Mouse (Mus musculus) testis, adult 2 months (tissue): ENCODE data around the gene Prpf40a. TPM values are rescaled to one million over a fixed set of nuclear protein-coding genes. Genes with fewer than 3 reads are reported as not detected.

ENCODE experiments used
- H3K27ac ChIP-seq: fragments of 200-500 bp; 2 replicates; pipeline ENCODE4 v1.5.1; 2012; ENCODE audit warnings: low read depth, low read length; ENCODE audit not compliant: control insufficient read depth, insufficient read depth
- H3K27me3 ChIP-seq: fragments of 200-500 bp; 2 replicates; pipeline ENCODE4 v1.6.1; 2012; ENCODE audit warnings: mild to moderate bottlenecking, low read length, moderate library complexity; ENCODE audit not compliant: control insufficient read depth, insufficient read depth
- H3K36me3 ChIP-seq: fragments of 200-500 bp; 2 replicates; pipeline ENCODE4 v1.6.1; 2012; ENCODE audit warnings: mild to moderate bottlenecking, low read length; ENCODE audit not compliant: control insufficient read depth, insufficient read depth
- H3K4me1 ChIP-seq: fragments of 200-500 bp; 2 replicates; pipeline ENCODE4 v1.6.1; 2012; ENCODE audit warnings: low read length; ENCODE audit not compliant: control insufficient read depth, insufficient read depth
- H3K4me3 ChIP-seq: fragments of 200-500 bp; 2 replicates; pipeline ENCODE4 v1.5.1; 2012; ENCODE audit warnings: low read depth, mild to moderate bottlenecking, low read length, moderate library complexity, mixed read lengths; ENCODE audit not compliant: control insufficient read depth
- CTCF ChIP-seq: fragments of 200-500 bp; IDR thresholded peaks from 2 replicates; pipeline ENCODE4 v1.5.1; 2012; ENCODE audit warnings: low read depth, mild to moderate bottlenecking, inconsistent platforms, low read length, moderate library complexity; ENCODE audit not compliant: control insufficient read depth, insufficient read depth, insufficient replicate concordance
- POLR2A ChIP-seq: fragments of 200-500 bp; IDR thresholded peaks from 2 replicates; pipeline ENCODE4 v1.6.1; 2012; ENCODE audit warnings: low read depth, mild to moderate bottlenecking, inconsistent platforms, low read length, moderate library complexity; ENCODE audit not compliant: control insufficient read depth
- polyA plus RNA-seq: library from polyadenylated mRNA; depleted of rRNA; stranded (reverse); fragments of >200 nt; gene quantifications from 2 replicates; pipeline ENCODE4 v1.2.3, GENCODE M21; 2012; rRNA removed

The Prpf40a gene
- polyA plus RNA-seq, 1 experiment = 28.2 TPM

DNA sequence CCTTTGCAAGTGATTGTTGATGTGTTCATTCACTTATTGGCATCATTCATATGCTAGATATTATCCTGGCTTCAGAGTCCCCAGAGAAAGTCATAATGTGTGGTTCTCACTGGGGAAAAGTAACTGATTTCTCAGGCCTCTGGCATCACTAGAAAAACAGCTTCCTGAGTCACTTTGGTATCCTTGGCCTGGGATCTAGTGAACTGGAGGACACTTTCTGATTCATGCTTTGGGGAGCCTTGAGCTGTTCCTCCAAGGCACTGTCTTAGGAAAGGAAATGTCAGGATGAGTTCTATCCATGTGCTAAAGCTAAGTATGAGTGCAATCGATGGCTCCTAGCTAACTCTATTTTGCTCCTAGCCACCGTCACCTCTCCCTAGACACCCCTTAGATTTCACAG lies 88.2 kb downstream of the Prpf40a start:
- no peaks in the 10 kb centered on the region for H3K36me3 ChIP-seq
- H3K27me3 ChIP-seq = no peaks in the 10 kb centered on the region
- no peak for TF ChIP-seq CTCF
- no peak for TF ChIP-seq POLR2A
- H3K27ac ChIP-seq = no peak overlapping the region
- H3K4me1 ChIP-seq = no peaks in the 10 kb centered on the region
- H3K4me3 ChIP-seq = no peak overlapping the region

DNA sequence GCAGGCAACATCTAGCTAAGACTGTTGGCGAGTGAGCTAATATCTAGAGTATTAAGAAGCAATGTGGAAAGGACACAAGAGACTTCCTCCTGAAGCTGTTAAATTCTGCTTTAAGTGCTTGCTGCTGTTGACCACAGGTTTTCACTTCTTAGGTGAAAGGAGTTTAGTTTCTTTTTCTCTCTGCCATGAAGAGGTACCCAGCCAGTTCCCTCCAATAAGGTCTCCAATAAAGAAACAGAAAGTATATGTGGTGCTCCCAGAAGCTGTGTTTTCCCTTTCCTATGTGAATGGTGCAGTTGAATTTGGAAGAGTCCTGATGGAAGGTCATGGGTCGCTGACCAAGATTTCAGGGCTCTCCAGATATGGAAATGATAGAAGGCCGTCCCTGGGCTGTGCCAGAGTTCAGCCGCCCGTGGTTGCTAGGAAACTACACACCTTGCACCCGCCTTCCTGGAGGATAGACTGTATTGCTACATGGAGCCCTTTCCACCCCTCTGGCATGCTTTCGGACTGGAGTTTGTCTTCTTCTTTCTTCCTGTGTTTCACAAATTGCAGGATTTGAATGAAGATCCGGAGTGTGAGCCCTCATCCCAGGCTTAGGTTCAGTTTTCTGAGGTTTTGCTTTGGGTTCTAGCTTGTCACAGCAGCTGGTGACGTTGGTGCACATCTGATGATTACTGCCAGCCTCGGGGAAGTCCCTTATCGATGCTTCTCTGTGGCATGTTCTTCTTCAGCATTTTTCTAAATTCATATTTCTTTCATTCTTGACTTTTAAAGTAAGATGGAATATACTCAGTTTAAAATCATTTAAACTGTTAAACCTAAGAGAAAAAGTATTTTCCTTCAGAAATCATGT lies 89.0 kb downstream of the Prpf40a start:
- Histone ChIP-seq H3K27ac (no peak overlapping the region), H3K4me3 (no peak overlapping the region), H3K4me1 (no peaks in the 10 kb centered on the region), H3K36me3 (no peaks in the 10 kb centered on the region), H3K27me3 (no peaks in the 10 kb centered on the region)
- no peak for TF ChIP-seq CTCF
- TF ChIP-seq POLR2A = no peak

DNA sequence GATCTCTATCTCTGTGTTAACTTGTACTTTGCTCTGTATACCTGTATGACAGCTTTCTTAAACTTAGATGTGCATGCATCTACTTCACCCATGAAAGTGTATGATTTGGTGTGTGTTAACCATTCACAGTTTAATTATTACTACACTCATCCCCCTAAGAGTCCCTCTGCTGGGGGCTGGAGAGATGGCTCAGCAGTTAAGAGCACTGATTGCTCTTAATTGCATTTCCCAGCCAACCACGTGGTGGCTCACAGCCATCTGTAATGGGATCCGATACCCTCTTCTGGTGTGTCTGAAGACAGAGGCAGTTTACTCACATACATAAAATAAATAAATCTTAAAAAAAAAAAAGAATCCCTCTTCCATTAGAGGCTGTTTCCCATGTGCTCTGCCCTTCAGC lies 91.0 kb downstream of the Prpf40a start:
- no peaks in the 10 kb centered on the region for H3K36me3 ChIP-seq
- H3K27me3 ChIP-seq = no peaks in the 10 kb centered on the region
- TF ChIP-seq CTCF (no peak), POLR2A (no peak)
- H3K4me1 ChIP-seq = no peaks in the 10 kb centered on the region
- H3K27ac ChIP-seq = no peak overlapping the region
- H3K4me3 ChIP-seq = no peak overlapping the region

DNA sequence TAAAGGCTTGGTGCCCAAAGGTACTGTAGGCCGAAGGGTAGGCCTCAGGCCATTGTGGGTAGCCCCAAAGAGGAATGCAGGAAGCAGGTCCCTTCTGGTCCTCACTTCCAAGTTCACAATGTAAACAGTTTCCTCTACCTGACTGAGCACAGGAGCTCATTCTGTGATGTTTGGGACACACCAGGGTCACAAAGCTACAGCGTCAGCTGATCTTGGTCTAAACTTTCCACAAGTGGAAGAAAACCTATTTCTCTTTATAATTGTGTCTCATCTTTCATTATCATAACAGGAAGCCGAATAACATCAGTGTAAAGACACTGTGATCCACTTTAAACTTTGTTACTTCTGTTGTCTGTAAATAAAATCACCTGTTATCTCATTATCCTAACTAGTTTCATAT lies 95.6 kb downstream of the Prpf40a start:
- H3K36me3 ChIP-seq = no peaks in the 10 kb centered on the region
- H3K4me3 ChIP-seq = no peak overlapping the region
- no peaks in the 10 kb centered on the region for H3K4me1 ChIP-seq
- no peak overlapping the region for H3K27ac ChIP-seq
- H3K27me3 ChIP-seq = no peaks in the 10 kb centered on the region
- TF ChIP-seq POLR2A = no peak
- TF ChIP-seq CTCF = no peak

DNA sequence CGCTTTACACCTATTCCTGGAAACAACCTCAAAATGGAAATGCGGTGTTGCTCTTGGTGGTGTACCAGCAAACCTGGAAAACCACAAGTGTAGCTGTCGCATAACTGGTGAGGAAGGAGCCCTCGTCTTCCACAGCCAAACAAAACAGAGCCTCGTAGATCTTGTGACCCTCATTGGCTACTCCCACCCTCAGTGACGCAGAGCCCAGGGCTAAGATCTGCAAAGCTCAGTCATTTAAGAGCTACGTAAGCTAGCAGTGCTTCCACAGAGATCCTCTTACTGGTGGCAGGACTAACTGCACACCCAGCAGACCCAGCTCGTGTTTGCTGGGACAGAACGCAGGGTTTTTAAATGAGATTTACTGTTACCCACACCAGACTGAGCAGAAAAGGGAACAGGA lies 96.1 kb downstream of the Prpf40a start:
- TF ChIP-seq POLR2A = no peak
- no peak for TF ChIP-seq CTCF
- Histone ChIP-seq H3K4me3 (no peak overlapping the region), H3K4me1 (no peaks in the 10 kb centered on the region), H3K27me3 (no peaks in the 10 kb centered on the region), H3K36me3 (no peaks in the 10 kb centered on the region), H3K27ac (no peak overlapping the region)

DNA sequence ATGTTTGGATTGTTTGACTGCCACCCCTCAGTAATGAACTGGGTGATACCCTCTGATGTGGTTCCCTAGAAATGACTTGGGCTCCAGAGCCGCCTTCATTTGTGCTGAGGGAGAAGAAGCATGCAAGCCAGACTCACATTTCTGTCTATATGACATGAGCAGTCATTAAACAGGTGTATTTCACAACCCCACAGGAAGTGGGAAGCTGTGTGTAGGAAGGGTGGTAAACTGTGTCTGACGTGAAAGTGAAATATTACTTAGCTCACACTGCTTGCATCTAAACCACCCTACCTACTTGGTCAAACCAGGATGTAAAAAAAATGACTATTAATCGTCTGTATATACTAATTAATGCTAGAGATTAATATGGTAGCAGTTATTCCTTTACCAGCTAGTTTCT lies 102.3 kb downstream of the Prpf40a start:
- Histone ChIP-seq H3K27me3 (no peaks in the 10 kb centered on the region), H3K27ac (no peak overlapping the region), H3K4me3 (no peak overlapping the region), H3K36me3 (no peaks in the 10 kb centered on the region), H3K4me1 (no peaks in the 10 kb centered on the region)
- TF ChIP-seq POLR2A = no peak
- TF ChIP-seq CTCF = no peak

DNA sequence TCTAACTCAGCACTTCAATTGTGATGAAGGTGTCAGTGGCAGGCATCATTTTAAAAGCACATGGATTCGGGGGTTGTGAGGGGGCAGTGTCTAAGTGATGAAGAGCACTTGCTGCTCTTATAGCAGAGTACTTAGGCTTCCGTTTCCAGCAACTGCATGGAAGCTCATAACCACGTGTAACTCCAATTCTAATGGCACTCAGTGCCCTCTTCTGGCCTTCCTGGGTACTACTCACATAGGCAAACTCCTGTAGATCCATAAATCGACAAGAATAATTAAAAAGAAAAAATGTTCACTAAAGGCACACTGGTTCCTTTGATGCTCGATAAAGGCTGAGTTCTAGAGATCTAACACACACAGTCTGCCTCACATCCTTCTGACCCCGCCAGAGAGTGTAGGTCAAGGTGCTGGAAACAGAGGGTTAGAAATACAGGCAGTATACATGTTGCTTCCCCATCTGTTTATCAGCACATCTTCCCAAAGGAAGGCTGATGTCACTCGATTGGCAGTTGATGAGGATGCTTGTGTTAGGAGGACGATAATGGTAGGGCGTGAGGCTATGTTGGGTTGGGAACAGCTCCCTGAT lies 105.4 kb downstream of the Prpf40a start:
- no peaks in the 10 kb centered on the region for H3K36me3 ChIP-seq
- TF ChIP-seq CTCF = no peak
- TF ChIP-seq POLR2A = no peak
- H3K4me1 ChIP-seq = peaks cover 3% of the 10 kb centered on the region; the same call in 1 of the 2 replicates
- H3K4me3 ChIP-seq = no peak overlapping the region
- no peak overlapping the region for H3K27ac ChIP-seq
- no peaks in the 10 kb centered on the region for H3K27me3 ChIP-seq

Other genes with a start within 250 kb of the Prpf40a start
- gene Arl6ip6, start 442 bp upstream of the Prpf40a start, polyA plus RNA-seq = 76.3 and 110 TPM in 2 replicates